Mouse (Mus musculus) CD4-positive, CD25-positive, alpha-beta regulatory T cell, adult 2 months (primary cell): ENCODE measurements around the gene Tmem174.

ENCODE experiments used
- DNase-seq: peaks from one replicate; pipeline ENCODE4 v3.0.0-alpha.2; 2012; ENCODE audit warnings: low read depth, low spot score

Tmem174 gene

DNA sequence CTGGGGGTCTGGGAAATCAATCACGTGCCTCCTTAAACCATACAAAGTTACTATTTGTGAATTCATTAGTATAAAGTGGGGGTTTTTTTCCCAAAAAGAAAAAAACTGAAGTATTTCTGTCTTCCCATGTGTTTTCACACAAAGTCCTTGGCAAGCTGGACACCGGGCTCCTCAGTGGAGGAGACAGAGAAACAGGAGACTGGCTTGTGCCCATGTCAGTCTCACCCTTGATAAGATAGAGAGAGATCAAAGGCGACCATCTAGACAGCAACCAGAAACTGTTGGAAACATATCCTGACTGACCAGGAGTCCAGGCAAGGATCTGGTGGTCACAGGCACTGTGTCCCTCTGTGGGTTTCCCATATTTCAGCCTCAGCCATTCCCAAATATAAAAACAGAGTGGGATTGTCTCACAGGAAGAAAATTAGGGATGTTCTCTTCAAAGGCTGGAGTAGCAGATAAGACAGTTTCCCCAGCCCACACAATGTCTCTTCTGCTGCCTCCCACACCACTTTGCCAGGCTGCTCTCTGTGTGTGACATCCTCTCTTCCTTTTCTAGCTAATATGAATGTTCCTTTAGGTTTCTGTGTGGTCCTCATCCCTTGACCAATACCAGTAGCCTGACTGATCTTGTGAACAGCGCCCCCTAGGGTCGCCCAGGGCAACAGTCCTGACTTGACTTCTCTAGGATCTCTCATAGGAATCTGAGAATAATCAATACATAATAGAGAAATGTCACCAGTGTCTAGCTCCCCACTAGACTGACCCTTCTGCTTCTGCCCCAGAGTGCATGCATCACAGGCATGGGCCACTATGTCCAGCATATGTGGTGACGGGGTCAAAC lies 3.3 kb downstream of the Tmem174 start:
- DNase-seq, result peak; percentile 7

DNA sequence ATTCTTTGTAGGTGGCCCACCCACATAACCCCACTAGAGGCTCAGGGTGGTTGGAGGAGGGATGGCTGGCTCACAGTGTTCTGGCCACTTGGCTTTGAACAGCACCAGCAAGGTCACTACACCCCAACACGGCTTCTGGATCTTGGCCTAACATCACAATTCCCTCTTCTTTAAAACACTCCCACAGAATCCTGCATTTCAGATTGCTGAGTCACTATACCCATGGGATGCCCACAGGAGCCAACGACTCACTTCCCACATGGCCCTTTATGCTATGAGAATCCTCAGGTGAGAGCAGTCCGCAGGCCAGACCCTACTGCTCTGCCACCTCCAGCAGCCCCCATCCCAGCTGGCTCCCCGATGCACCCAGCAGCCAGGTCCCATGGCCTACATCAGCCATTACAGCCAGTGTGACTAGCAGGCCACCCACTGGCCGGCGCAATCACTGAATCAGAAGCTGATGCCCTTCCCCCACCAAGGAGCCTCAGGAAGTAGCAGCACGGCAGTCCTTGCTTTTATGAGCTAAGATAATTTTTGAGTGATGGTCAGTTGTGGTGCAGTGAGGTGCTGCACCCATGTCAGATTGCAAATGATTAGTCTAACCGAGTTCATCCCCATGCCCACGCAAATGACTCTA lies 4.8 kb downstream of the Tmem174 start:
- DNase-seq, result no peak

DNA sequence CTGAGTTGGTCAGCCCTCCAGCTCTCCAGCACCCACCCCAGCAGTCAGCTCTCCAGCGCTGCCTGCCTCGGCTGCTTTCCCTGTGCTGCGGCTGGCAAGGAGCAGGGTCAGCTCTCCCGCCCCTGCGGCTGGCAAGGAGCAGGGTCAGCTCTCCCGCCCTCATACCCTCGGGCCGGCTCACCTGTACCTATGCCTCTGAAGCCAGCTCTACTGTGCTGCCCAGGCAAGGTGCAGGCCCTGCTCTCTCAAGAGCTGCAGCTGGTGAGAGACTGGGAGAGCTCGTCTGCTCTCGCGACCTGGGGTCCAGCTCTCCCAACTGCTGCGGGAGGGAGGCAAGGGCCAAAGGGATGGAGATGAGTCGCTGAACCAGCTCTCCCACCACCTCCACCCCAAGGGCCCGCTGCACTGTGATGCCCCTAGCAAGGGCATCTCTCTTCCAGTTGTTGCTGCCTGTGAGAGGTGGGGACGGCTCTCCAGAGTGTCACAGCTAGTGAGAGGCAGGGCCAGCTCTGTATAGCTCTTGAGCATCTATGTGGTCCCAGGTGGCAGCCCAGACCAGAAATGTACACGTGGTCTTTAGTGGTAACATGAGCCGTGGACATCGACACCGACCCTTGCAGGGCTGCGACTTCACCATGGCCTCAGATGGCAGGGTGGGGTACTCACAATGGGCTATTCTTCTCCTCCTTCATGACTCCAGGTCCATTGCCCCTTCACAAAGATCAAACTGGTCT lies 5.9 kb downstream of the Tmem174 start:
- no peak for DNase-seq

DNA sequence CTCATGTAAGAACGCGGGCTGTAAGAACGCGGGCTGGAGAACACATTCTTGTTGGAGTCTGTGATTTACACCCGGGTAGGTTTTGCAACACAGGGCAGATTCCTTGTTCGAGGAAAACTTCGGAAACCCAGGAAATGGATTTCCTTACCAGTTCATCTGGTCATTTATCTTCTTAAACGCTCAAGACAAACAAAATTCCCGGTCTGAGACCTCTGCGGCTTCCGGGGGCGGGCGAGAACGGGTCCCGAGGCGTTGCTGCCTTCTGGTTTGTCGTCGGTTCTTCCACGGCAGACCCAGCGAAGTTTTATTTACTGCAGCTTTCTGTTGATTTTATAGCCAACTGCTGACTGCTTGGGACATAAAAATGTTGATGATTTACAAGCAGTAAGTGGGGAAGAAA lies 10.5 kb downstream of the Tmem174 start:
- no peak for DNase-seq

DNA sequence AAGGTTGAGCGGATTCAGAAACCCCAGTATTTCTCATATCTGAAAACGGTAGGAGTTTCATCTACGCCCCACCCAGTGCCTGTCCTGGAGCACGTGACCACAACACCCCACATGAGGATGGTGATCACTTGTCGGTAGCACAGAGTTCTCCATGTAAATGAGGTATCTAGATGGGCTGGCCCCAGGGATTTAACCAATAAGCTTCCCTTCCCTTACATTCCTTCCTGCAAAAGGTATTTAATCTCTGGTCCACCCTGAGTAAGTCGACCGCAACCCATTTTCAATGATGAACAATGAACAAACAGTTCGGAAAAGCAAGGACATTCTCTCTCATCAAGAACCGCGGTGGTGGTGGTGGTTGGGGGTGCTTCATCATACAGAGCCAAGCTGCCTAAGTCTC lies 12.7 kb downstream of the Tmem174 start:
- no peak for DNase-seq

DNA sequence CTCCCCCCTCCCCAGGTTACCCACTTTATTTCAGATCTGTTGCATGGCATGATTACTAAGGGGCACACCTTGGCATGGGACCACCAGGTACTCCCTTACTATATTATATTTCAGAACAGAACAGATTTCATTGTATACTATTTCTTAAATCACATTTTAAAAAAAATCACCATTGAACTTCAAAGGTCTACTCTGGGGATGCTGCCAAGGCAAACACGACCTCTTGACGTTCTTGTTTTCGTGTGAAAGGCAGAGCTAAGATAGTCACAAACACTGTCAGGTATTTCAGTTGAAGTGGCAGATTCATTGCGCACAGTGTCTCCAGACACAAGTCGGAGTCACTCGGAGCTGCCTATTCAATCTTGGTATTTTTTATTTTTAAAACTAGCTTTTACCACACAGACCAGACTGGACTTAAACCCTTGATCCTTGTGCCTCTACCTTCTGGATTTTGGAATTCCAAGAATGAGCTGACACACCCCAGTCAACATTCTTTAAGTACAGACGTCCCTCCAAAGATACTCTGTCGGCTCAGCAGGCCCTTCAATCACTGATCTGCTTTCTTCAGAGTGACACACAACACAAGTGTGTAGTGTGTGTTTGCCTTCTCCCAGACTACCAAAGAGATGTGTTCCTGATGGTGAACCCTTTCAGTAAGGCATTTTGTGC lies 14.2 kb downstream of the Tmem174 start:
- no peak for DNase-seq

DNA sequence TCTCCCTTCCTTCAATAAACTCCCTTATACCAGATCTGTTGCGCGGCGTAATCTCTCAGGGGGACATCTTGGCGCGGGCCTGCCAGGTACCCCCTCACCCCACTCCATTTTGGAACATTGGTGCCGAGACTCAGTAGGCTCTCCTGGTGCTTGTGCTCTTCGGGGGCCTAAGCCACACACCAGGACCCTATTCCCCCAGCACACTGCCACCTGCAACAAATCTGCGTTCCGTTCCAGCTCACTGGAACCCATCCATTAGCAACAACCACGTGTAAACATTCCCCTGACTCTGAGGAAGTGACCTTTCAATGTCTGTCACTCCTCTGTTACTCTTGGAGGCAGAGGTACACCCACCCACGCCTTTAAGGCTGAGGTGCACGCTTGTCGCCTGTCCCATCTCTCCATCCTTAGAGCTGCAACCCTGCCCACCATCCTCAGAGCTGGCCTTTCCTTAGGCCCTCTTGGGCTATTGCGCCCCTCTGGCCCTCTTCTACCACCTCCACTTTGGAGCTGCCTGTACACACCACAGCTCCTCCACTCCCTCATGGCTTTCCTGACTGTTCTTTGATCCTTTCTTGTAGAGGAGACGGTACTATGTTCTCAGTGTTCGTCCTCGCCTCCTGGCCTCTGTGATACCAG lies 19.7 kb downstream of the Tmem174 start:
- DNase-seq, result no peak

DNA sequence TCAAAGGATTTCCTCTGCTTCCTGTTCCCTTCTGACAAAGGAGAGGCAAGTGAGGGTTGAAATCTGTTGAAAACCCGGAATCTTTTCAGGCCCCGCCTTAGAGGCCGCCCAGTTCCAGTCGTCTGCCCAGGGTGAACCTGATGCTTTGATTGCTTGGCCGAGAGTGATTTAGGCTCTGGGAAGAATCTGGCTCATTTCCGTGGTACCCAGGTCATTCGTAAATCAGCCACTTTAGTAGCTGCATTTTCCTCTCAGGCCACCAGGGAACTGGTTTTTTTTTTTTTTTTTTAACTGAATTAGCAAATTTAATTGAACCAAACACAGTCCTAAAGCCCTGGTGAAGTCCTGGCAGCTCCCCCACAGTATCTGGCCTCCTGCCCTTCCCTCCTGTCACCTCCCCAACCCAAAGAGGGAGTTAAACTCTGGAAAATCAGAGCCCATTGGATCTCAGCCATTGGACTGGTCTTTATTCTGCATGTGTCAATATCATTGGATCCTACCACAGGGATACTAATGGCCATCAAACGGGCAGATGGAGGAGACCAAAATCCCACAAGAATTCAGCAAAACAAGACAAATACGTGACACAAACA lies 29.2 kb downstream of the Tmem174 start:
- DNase-seq, result no peak

DNA sequence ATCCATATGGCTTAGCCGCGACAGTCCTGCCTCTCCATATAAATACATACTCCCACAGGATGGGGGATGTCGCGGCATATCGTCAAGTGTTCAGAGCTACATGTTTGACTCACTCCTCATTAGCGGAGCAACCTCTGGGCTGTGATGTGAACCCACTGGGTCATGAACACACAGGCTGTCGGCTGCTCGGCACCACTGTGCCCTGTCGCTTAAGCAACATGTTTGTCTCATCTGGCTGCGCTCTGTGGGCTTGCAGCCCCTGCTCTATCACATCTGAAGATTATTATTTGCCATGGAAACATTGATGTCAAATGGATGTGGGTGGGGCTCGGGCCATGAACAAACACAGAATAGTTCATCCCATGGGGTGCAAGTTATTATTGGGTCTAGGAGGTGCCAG lies 33.4 kb downstream of the Tmem174 start:
- no peak for DNase-seq

DNA sequence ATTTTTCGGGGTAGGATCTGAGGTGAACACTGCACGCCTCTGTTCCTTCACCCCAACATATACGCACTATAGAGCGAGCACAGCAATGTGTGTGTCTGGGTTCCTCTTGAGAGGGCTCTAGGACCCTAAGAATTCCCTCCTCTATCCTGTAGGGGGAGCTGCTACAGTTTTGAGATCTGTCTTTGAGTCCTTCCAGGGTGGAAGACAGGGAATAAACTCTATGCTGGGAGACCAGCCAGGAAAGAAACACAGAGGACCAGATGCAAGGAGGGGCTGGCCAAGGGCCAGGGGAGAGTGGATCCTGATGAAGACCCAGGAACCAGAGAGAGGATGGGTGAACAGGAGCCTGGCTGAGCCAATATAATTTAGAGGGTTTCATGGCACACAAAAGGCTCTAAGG lies 40.5 kb downstream of the Tmem174 start:
- DNase-seq, result no peak

DNA sequence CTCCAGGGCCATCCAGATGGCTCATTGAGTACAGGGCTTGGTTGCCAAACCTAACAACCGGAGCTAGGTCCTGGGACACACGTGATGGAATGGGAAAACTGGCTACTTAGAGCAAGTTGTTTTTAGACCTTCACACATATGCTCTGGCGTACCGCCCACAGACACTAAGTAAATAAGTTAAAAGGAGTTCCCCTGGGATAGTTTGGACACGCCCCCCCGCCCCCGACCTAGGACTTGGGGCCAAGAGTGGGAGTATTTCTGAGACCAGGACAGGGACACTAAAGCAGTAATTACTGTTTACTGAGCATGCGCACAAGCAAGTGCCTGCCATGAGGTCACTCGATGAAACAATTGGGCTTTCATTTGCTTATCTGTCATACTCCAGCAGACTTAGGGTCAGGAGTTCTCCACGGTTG lies 42.5 kb downstream of the Tmem174 start:
- DNase-seq, result no peak

DNA sequence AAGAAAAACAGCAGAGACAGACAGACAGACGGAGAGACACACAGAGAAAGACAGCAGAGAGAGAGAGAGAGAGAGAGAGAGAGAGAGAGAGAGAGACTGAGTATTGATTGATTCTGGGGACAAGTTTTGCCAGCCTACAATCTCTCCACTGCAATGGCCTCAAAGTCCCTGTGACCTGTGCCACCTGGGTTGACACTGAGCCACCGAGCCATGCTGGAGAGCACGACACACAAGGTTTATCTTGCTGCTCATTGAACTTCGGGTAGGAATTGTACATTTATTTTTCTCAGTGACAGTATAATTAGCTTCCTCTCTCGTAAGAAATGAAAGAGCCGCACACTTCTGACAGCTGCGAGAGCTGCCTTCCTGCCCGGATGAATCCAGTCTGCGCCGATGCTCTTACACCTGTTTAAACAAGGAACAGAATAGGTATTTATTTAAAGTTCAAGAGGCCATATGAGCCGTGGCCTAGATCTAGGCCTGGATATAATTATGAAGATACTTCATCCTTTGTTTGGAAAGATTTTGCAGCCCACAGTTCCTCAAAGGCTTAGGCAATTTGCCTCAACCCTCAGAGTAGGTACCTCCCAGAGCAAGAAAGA lies 43.2 kb downstream of the Tmem174 start:
- DNase-seq, result no peak

DNA sequence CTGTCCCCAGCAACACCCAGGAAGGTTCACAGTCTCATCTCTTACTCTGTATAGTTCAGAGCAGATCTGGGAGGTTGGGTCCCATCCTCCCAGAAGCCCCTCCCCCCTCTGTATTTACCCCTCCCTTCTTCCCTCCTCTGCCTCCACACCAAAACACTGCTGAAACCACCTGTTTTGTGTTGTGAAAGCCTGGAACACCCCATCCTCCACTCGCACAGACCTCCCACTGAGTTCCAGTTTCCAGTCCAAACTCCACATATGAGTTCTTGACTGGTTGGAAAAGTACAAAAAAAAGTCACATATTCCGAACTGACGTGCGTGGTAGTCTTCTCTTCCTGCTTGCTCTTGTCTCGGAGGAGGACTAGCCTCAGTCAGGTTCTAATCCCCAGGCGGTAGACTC lies 45.8 kb downstream of the Tmem174 start:
- no peak for DNase-seq

DNA sequence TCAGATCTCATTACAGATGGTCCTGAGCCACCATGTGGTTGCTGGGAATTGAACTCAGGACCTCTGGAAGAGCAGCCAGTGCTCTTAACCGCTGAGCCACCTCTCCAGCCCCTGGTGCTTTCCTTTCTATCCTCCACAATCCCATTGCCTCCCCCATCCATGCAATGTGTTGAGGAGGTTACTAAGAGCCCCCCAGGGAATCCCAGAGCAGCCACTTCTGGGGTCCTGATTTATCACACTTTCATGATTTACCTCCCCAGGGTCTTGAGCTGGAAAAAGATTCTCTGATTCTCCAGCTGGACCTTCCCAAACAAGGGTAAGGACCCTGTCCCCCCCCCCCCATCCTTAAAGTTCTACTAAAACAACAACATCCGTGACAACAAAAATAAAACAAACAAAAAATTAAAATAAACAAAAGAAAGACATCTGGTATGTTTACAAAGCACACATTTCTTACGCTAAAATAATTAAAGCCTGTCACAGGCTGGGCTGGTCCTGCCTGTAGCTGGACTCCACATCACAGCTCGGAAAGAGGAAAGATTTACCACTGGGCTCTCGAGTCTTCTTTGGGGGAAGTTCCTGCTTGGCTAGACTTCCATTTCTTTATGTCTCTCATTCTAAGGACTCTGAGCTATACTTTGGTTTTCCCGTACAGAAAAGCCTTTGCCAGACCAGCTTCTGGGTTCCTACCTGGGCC lies 46.4 kb downstream of the Tmem174 start:
- DNase-seq, result no peak

DNA sequence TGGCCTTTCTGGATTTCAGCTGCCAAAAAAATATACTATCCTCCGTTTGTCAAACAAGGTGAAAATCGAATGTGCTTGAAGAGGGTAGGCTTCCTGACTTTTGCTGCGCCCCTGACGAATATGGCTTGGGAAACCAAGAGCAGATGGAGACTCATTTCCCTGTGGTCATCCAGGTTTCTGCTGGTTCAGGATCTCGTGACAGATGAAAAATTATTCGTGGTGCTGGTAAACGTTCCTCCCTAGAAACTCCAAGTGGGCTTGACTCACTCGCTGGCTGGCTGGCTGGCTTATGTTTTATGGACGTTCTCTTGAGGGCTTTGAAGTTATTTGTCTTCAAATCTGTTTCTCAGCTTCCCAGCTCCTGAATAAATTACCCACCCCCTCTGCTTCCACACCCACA lies 47.6 kb downstream of the Tmem174 start:
- no peak for DNase-seq

DNA sequence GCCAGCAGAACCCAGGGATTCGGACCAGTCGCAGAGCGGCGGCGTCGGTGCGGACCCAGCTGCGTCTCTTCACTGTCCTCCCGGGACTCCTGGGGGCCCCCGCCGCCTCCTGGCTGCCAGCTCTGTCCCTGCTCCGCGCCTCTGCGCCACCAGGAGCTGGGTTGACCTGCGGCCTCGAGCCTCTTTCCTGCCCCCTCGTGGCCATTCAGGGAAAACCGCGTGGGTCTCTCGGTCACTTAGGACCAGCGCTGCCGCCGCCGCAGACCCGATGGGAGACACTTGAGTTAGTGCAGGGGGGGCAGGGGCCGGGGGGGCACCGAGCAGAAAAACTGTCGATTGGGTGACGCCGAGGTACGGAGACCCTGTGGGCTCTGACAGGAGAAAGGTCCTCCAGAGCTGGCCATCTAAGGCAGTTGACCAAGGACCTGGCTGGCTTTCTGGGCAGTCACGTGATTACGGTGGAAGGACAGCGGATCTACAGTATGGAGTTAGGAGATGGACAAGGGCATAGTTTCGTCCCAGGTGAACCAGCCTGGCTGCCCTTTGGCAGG lies 48.2 kb downstream of the Tmem174 start:
- DNase-seq, result peak; percentile 61

DNA sequence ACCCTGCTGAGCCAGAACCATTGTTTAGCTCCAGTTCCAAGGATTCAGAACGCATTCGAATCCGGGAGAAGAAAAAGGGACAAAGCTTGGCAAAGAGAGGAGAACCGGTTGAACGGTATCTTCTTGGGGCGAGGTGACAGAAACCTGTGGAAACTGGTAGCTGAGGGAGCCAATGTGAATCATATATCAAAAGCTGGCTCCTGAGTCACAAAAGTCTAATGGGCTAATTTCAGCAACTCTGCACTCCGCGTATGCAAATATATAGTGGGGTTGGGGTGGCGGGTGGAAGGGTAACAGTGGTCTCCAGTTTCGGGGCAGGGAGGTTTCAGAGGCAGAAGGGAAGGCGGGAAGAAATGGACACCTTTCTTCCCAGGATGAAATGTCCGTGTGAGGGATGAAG lies 48.7 kb downstream of the Tmem174 start:
- DNase-seq, result no peak

DNA sequence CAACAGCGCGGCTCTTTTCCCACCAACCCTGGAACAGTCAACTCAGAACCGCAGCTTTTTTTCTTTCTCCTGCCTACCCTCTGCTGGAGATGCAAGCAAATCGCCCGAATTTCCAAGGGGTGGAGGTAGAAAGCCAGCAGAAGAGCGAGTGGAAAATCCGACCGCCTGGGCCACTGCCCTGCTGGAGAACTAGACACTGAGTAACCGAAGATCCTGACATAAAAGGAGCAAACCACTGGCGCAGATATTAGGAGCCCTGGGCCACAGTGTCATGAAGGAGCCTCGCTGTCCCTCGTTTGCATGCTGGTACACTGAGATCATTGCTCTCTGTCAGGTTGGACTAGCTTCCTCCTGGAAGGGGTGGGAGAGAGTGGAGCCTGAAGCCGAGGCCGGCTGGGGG lies 49.6 kb downstream of the Tmem174 start:
- no peak for DNase-seq

DNA sequence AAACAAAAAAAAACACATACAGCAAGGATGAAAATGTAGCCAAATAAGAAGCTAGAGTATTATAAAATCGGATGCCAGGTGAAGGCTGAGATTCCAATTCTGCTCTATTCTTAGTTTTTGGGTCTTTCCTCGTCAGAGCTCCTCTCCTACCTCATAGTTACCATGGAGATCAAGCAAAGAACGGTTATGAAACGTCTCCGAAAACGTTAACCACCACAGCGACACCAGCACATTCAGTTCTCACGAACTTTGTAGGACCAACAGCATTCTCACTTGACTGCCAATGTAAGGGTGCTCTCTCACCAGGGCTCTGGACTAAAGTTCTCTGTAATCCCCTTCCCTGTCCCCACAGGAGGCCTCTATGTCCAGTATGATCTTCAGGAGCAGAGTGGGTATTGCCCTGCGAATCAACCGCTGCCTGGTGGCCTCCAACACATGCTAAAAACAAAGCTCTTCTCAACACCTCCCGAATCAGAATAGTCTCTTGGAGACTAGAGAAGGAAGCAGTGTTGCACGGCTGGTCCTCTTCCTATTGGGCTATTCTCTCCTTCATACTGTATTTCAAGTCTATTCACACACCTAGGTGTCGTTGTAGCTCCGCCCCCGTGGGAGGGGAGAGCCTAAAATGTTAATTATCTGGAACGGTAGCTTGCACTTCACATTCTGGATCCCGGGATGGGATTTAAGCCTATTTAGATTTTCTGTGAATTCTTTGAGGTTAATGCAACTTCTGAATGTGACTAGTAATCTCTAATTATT lies 50.2 kb downstream of the Tmem174 start:
- DNase-seq, result no peak
